Mouse (Mus musculus): ENCODE results near the gene Fam53b. TPM values are rescaled to one million over a fixed set of nuclear protein-coding genes. Genes with fewer than 3 reads are reported as not detected.

Gene Fam53b
- polyA plus RNA-seq, 1 experiment from 2014 or later = 29.9 TPM

DNA sequence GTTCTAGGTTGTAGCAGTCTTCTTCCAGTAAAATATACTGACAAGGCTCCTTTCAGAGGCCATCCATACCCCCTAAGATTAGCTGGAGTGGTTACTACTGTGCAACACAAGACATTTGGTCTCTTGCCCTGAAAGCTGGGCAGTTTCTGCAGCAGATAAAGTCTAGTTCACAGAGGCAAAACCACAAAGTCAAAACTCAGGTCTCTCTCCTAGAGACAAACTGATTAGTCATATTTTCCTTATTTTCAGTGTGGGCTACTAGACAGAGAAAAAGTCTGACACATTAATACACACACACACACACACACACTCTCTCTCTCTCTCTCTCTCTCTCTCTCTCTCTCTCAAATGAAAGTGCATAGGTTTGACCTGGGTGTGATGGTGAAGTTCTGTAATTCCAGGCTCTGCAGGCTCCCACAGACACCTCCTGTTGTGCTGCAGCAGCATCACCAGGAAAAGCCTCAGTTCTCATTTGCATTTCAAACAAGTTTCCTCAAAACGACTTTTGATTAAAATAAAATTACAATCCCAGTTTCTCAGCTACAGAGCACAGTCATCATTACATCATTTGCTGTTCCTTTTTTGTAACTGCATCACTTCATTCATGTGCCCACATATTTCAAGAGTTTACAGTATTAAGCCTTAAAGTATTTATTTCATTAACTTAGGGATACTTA, 10.8 kb upstream of the Fam53b start:
- Histone ChIP-seq H3K9me3 (no peaks in the 10 kb centered on the region), H3K4me3 (no peak overlapping the region), H3K27me3 (replicated peaks; ENCODE audit: low read depth, poor library complexity, severe bottlenecking) (no peaks in the 10 kb centered on the region), H3K4me1 (no peaks in the 10 kb centered on the region), H3K36me3 (replicated peaks) (peaks cover 55% of the 10 kb centered on the region), H3K27ac (replicated peaks) (no peak overlapping the region)
- no peak for DNase-seq (ENCODE audit: low spot score)
- 23% methylated on average over 1 of the region's 1 CpGs for WGBS

DNA sequence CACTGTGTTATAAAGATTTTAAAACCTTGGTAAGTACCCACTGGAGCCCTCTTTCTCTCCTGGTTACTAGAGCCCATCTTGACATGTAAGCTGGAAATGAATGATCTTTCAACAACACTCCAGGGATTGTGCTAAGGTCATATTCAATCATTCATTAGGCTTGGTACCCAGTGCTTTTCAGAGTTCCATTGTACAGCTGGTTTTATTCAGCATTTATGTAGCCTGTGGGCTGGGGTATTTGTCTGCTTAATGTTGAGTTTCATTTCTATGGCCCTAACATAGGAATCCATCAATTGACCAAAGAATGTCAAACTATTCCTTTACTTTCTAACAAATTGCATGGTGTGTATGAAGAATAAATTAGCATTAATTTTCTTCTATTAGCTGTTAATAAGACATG, 10.1 kb upstream of the Fam53b start:
- H3K27ac ChIP-seq (replicated peaks) = no peak overlapping the region
- no peaks in the 10 kb centered on the region for H3K9me3 ChIP-seq
- no peaks in the 10 kb centered on the region for H3K27me3 ChIP-seq (replicated peaks; ENCODE audit: low read depth, poor library complexity, severe bottlenecking)
- H3K36me3 ChIP-seq (replicated peaks) = peaks cover 53% of the 10 kb centered on the region
- H3K4me3 ChIP-seq = no peak overlapping the region
- no peaks in the 10 kb centered on the region for H3K4me1 ChIP-seq
- DNase-seq (ENCODE audit: low spot score) = no peak

DNA sequence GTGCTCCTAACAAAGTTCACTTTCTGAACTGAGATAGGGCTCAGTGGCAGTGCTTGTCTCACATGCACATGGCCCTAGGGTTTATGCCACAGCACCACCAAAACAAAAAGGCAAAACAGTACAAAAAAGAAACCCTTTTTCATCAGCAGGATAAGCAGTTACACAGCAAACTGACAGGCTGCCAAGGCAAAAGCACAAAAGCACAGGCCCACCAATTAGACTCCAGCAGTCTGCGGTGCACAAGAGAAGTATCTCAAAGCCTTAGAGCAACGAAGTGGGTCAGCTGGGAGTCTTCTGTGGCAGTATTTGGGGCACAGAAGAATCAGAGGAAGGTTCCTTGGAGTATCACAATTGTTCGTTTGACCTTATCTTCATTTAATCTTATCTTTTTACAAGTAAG, 7.0 kb upstream of the Fam53b start:
- Histone ChIP-seq H3K9me3 (no peaks in the 10 kb centered on the region), H3K4me3 (no peak overlapping the region), H3K36me3 (replicated peaks) (peaks cover 28% of the 10 kb centered on the region), H3K4me1 (peaks cover 8% of the 10 kb centered on the region), H3K27me3 (replicated peaks; ENCODE audit: low read depth, poor library complexity, severe bottlenecking) (no peaks in the 10 kb centered on the region), H3K27ac (replicated peaks) (no peak overlapping the region)
- DNase-seq (ENCODE audit: low spot score) = no peak
- 83% methylated on average over 3 of the region's 3 CpGs for WGBS

DNA sequence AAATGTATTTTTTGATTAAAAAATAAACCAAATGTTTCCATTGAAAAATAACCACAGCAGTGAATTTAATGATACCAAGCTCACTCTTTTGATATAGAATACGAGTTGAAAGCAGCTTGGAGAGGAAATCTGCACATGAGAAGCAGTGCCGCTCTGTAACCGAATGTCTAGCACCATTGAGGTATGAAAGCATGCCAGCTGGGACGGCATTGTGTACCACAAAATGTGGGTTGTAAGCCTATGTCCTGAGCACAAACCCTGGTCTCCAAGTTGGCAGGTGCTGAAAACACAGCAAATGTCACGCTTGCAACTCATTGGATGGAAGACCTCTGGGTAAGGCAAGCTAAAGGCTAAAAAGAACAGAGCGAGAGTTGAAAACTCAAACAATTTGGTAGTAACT, 3.4 kb upstream of the Fam53b start:
- no peaks in the 10 kb centered on the region for H3K27me3 ChIP-seq (replicated peaks; ENCODE audit: low read depth, poor library complexity, severe bottlenecking)
- H3K36me3 ChIP-seq (replicated peaks) = peaks cover 12% of the 10 kb centered on the region
- no peak for DNase-seq (ENCODE audit: low spot score)
- no peak overlapping the region for H3K27ac ChIP-seq (replicated peaks)
- WGBS = 93% methylated on average over 6 of the region's 6 CpGs
- H3K4me1 ChIP-seq = peaks cover 44% of the 10 kb centered on the region
- H3K4me3 ChIP-seq = no peak overlapping the region
- no peaks in the 10 kb centered on the region for H3K9me3 ChIP-seq

DNA sequence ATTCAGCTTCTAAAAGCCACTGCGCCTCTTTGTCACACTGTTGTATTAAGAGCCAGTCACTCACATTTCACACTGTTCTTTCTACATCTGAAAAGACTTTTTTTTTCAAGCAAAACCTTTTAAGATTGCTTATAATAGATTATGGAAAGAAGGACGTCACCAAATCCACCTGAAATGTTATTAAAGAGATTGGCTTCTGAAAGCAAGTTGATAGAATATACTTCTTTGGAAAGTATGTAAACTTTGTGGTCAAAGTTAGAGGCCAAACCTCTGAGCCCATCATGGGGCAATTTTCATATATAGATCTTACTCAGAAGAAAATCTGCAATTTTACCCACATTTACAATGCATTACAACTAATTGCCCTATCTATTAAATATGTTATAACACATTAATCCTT, 2.8 kb upstream of the Fam53b start:
- Histone ChIP-seq H3K9me3 (no peaks in the 10 kb centered on the region), H3K27me3 (replicated peaks; ENCODE audit: low read depth, poor library complexity, severe bottlenecking) (no peaks in the 10 kb centered on the region), H3K4me1 (peaks cover 49% of the 10 kb centered on the region), H3K36me3 (replicated peaks) (peaks cover 12% of the 10 kb centered on the region), H3K27ac (replicated peaks) (no peak overlapping the region), H3K4me3 (no peak overlapping the region)
- 74% methylated on average over 2 of the region's 2 CpGs for WGBS
- no peak for DNase-seq (ENCODE audit: low spot score)

DNA sequence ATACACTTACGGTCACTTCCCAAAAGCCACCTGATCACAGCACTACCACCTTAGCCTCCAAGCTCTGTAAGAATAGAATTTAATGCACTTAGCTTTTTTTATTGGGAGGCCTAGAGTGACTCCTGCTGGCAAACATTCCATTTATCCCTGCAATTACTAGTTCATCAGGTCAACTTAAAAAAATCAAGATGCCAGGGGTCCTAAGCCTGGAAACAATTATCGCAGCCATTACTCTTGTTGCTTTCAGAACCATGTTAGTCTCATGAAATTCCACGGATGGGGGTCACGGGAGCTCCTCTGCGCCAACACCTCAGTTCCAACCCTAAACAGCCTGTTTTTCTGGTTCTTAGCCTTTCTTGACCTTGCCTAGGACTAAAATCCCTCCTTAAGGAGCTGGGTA, 1.4 kb upstream of the Fam53b start:
- Histone ChIP-seq H3K9me3 (no peaks in the 10 kb centered on the region), H3K36me3 (replicated peaks) (peaks cover 5% of the 10 kb centered on the region)

DNA sequence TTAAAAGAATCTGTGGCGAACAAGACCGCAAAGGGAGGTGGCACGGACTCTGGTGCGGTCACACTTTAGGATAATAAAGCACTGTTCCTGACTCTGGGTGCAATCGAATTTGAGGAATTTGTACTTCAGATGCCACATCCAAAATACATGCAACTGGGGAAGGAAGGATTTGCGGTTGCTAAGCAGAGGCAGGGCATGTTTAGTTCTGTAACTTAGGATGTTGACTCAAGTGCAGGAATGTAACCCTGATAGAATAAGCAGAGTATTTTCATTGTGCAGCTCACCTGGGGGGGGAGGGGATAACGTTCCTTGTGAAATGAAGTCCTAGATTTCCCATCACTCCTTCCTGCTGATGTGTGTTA, 384 bp upstream of the Fam53b start:
- H3K9me3 ChIP-seq = no peaks in the 10 kb centered on the region
- H3K27me3 ChIP-seq (replicated peaks; ENCODE audit: low read depth, poor library complexity, severe bottlenecking) = no peaks in the 10 kb centered on the region
- H3K36me3 ChIP-seq (replicated peaks) = peaks cover 4% of the 10 kb centered on the region; the same call in 1 of the 2 replicates
- no peak for DNase-seq (ENCODE audit: low spot score)
- H3K4me1 ChIP-seq = peaks cover 73% of the 10 kb centered on the region
- WGBS = under 1% methylated on average over 7 of the region's 7 CpGs
- peak overlapping the region; percentile 97 for H3K27ac ChIP-seq (replicated peaks)
- peak overlapping the region; percentile 81 for H3K4me3 ChIP-seq

More for the DNA sequence above, 1.4 kb upstream of the Fam53b start:
- peak; percentile 65 for DNase-seq (ENCODE audit: low spot score)
- peak overlapping the region; percentile 23; the same call in 1 of the 2 replicates for H3K4me3 ChIP-seq
- H3K4me1 ChIP-seq = peaks cover 63% of the 10 kb centered on the region
- H3K27me3 ChIP-seq (replicated peaks; ENCODE audit: low read depth, poor library complexity, severe bottlenecking) = no peaks in the 10 kb centered on the region
- 34% methylated on average over 5 of the region's 5 CpGs for WGBS
- peak overlapping the region; percentile 73 for H3K27ac ChIP-seq (replicated peaks)

DNA sequence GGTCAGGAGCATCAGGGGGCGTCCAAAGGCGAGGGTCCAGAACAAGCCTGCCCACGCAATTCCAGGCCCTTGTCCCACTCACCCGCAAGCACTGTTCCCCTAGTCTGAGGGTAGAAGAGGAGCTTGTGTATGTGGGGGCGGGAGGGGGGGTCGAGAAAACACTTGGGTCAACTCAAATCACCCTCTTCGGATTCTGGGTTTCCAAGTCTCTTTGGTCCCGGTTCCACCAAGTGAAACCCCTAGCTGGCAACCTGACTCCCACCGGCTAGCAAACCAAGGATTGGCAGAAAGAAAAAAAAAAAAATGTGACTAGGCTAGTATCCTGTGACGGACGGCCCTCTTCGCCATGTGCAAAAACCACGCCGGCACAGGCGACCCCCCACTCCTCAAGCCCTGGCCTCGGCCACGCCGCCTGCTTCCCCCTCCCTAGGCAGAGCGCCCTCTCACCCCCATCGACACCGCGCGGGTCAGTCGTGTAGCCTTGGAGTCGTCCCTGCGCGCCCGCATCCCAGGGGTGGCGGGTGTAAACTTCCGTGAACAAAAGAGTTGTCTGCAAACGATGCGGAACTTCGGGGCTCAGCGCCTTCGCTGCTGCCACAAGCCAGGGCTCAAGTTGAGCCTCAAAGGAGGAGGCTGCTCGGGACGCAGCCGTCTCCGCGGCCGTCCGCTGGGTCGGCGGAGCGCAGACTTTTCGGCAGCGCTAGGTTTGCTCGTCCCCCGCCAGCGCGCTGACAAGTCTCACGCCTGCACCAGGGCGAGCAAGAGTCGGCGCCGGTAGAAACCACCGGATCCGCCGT, 869 bp downstream of the Fam53b start:
- Histone ChIP-seq H3K36me3 (replicated peaks) (no peaks in the 10 kb centered on the region), H3K27me3 (replicated peaks; ENCODE audit: low read depth, poor library complexity, severe bottlenecking) (no peaks in the 10 kb centered on the region), H3K27ac (replicated peaks) (peak overlapping the region; percentile 97), H3K4me3 (peak overlapping the region; percentile 81), H3K4me1 (peaks cover 86% of the 10 kb centered on the region), H3K9me3 (no peaks in the 10 kb centered on the region)
- under 1% methylated on average over 59 of the region's 59 CpGs for WGBS
- DNase-seq (ENCODE audit: low spot score) = peak; percentile 79

DNA sequence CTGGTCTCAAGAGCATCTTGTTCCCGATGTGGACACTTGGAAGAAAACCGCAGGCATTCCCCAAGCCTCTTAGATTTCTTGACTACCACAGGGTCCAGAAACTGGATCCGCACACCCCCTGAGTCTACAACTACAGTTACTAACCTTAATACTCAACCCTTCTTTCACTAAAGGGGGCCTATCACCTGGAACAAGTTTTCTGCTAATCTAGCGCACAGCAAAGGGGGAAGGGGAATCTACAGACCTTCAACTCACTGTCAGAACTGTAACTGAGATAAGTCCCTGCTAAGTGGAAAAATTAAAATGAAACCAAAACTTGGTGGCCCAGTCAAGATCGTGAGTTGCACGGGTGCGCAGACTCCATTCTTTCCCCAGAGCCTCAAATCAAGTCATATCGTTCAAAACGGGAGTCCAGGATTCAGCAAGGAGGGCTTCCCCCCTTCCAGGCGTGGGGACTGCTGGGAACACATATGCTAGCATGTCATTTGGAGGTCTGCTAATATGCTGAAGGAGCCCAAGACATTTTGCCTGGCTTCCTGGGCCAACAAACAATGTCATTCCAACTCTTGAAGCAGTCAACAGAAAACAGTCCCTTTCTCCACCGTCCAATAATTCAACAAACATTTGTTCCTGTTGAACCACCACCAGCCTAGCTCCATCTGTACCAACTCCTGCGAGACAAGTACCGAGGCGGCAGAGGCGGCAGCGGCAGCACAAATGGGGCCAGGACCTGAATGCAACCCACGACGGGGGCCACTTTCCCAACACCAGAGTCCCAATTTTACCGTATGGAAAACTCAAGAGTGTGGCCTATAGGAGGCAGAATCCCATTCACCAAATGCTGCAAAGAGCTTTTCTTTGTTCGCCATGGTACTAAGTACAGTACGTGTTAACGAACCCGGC, 1.7 kb downstream of the Fam53b start:
- DNase-seq (ENCODE audit: low spot score) = peak; percentile 56
- WGBS = 11% methylated on average over 23 of the region's 23 CpGs

DNA sequence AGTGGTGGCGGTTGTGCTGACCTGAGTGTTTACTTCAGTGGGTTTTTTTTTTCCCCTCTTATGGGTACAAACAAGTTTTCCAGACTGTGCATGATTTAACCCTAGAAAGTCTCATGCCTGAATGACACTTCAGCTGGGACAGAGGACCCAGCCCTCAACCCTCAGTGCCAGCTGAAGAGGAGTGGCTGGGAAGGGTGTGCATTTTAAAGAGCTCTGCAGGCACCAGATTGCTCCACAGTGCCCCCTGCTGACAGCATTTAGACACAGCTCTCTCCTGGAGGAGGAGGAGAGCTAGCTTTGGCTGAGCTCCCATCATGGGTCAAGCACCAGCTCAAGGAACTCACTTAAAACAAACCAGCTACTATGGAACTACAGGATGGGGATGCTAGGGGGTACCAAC, 2.8 kb downstream of the Fam53b start:
- H3K9me3 ChIP-seq = no peaks in the 10 kb centered on the region
- H3K36me3 ChIP-seq (replicated peaks) = peaks cover 9% of the 10 kb centered on the region; the same call in 1 of the 2 replicates
- H3K4me3 ChIP-seq = peak overlapping the region; percentile 81
- no peaks in the 10 kb centered on the region for H3K27me3 ChIP-seq (replicated peaks; ENCODE audit: low read depth, poor library complexity, severe bottlenecking)
- H3K4me1 ChIP-seq = peaks cover 99% of the 10 kb centered on the region
- peak overlapping the region; percentile 72 for H3K27ac ChIP-seq (replicated peaks)
- peak; percentile 89 for DNase-seq (ENCODE audit: low spot score)
- WGBS = 42% methylated on average over 1 of the region's 1 CpGs

More for the DNA sequence above, 1.7 kb downstream of the Fam53b start:
- Histone ChIP-seq H3K9me3 (no peaks in the 10 kb centered on the region), H3K4me1 (peaks cover 94% of the 10 kb centered on the region), H3K27ac (replicated peaks) (peak overlapping the region; percentile 97), H3K36me3 (replicated peaks) (0 out of 2 replicates have a peak, but pooled peaks cover 3% of the 10 kb centered on the region), H3K27me3 (replicated peaks; ENCODE audit: low read depth, poor library complexity, severe bottlenecking) (no peaks in the 10 kb centered on the region), H3K4me3 (peak overlapping the region; percentile 81)

DNA sequence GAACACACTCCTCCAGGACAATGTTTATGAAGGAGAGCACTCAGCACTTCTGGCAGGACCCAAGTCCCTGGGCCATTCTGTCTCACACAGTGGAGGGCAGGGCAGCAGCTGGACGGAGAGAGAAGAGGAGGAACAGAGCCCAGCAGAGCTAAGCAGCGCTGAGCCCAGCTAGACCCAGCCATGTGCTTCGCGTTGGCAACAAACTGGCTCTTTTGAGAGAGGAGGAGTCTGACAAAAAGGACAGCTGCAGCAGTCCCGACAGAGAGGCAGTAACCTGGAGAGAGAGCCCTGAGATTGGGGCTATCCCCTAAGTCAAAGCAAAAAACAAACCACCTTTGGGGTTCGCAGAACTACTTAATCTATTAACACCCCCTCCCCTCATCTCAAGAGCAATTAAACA, 3.3 kb downstream of the Fam53b start:
- H3K36me3 ChIP-seq (replicated peaks) = peaks cover 9% of the 10 kb centered on the region; the same call in 1 of the 2 replicates
- H3K27ac ChIP-seq (replicated peaks) = peak overlapping the region; percentile 72
- no peak for DNase-seq (ENCODE audit: low spot score)
- 9% methylated on average over 6 of the region's 6 CpGs for WGBS
- H3K9me3 ChIP-seq = no peaks in the 10 kb centered on the region
- H3K27me3 ChIP-seq (replicated peaks; ENCODE audit: low read depth, poor library complexity, severe bottlenecking) = no peaks in the 10 kb centered on the region
- peak overlapping the region; percentile 81; the same call in 1 of the 2 replicates for H3K4me3 ChIP-seq
- H3K4me1 ChIP-seq = peaks cover 99% of the 10 kb centered on the region

DNA sequence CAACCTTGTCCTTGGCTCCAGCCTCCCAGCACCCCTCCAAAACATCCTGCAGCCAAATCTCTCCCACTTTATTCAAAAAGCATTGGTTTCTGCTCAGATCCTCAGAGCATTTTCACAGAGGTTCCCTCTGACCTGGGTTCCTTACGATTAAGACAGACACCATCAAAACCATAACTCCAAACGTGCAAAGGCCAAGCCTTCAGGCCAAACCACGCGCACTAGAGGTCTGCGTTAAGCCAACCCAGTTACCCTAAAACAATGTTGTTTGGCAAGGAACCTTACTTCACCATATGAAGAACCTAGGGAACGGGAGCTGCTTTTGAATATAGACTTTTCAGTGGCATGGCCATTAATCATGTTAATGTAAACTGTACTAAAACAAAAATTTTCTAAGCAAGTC, 4.0 kb downstream of the Fam53b start:
- WGBS = 20% methylated on average over 6 of the region's 6 CpGs
- no peaks in the 10 kb centered on the region for H3K9me3 ChIP-seq
- DNase-seq (ENCODE audit: low spot score) = no peak
- H3K4me3 ChIP-seq = peak overlapping the region; percentile 81
- peak overlapping the region; percentile 84 for H3K27ac ChIP-seq (replicated peaks)
- H3K36me3 ChIP-seq (replicated peaks) = peaks cover 9% of the 10 kb centered on the region; the same call in 1 of the 2 replicates
- no peaks in the 10 kb centered on the region for H3K27me3 ChIP-seq (replicated peaks; ENCODE audit: low read depth, poor library complexity, severe bottlenecking)
- H3K4me1 ChIP-seq = peaks cover 93% of the 10 kb centered on the region
